11 mouse cellular contexts compared by ENCODE assay signal in the genomic region with DNA sequence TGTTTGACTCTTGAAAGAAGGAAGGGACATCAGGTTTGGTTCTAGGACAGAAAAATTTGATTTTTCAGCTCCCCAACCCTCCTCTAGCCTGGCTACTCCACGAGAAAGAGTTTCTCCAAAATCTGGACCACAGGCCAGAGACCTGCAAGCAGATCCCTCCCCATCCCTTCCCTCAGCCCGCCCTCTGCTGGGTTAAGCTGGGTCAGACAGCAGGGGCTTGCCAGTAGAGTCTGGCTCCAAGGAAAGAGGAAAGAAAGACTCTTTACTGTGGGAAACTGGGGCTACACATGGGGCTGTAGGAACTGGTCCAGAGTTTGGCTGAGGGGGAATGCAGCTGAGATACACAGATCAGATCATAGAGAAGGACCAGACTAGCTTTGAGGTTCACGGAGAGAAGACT. TPM values are rescaled to one million over a fixed set of nuclear protein-coding genes. Genes with fewer than 3 reads are reported as not detected.
DNase-seq lines count a peak whose midpoint lies in the region; ATAC-seq and TF ChIP-seq lines count a peak whose summit lies in the region.
"Had no signal": no experiment of that assay in that cellular context is flagged by ENCODE, and none has a peak within 500 bp of the region (broad histone marks: within the 10 kb centered on the region; RNA-seq: fewer than 3 reads in every experiment).

No protein-coding gene starts in this region.

- no peaks in the 10 kb centered on the region for H3K36me3 ChIP-seq in intestine, postnatal 0 days (ENCODE audit: control insufficient read depth, insufficient read depth)
- no peaks in the 10 kb centered on the region for H3K36me3 ChIP-seq in intestine, embryonic 16.5 days (ENCODE audit: control insufficient read depth, insufficient read depth, low read length)
- H3K36me3 ChIP-seq: neural tube, embryonic 13.5 days had no signal

- 36% methylated on average over 3 of the region's 3 CpGs for WGBS in intestine, postnatal 0 days
- 26% methylated on average over 3 of the region's 3 CpGs for WGBS in intestine, embryonic 16.5 days

- no peak overlapping the region for H3K27ac ChIP-seq in intestine, postnatal 0 days (ENCODE audit: low read depth, low read length)
- no peak overlapping the region for H3K27ac ChIP-seq in intestine, embryonic 16.5 days (ENCODE audit: low read length)
- H3K27ac ChIP-seq in gastrocnemius, adult 2 months, result no peak overlapping the region
- H3K27ac ChIP-seq: neural tube, embryonic 13.5 days had no signal

- no peak for ATAC-seq in intestine, postnatal 0 days
- ATAC-seq in intestine, embryonic 16.5 days, result no peak
- no peak for ATAC-seq in megakaryocyte progenitor cell, adult 5-6 weeks (replicated peaks; ENCODE audit: poor library complexity)
- no peak for ATAC-seq in frontal cortex, adult (ENCODE audit: low TSS enrichment)

- DNase-seq in retina, embryonic 14.5 days (ENCODE audit: low spot score), result peak; percentile 60
- no peak for DNase-seq in retina, postnatal 1 day
- peak; percentile 66 for DNase-seq in gastrocnemius, adult 2 months
- DNase-seq in frontal cortex, postnatal 25 days (ENCODE audit: low spot score in 2 of 2), result no peak
- DNase-seq: layer of hippocampus, adult 9-11 months had no signal

- no peak overlapping the region for H3K4me3 ChIP-seq in intestine, postnatal 0 days (ENCODE audit: low read depth, low read length)
- no peak overlapping the region for H3K4me3 ChIP-seq in intestine, embryonic 16.5 days (ENCODE audit: low read length)
- peak overlapping the region; percentile 28; the same call in 1 of the 2 replicates for H3K4me3 ChIP-seq in gastrocnemius, adult 2 months
- H3K4me3 ChIP-seq: erythroblast, embryonic 14.5 days; neural tube, embryonic 13.5 days had no signal

- no peak overlapping the region for H3K9ac ChIP-seq in intestine, postnatal 0 days (ENCODE audit: low read depth, low read length)
- H3K9ac ChIP-seq in intestine, embryonic 16.5 days (ENCODE audit: low read depth, low read length), result no peak overlapping the region
- H3K9ac ChIP-seq: neural tube, embryonic 13.5 days had no signal

- no peaks in the 10 kb centered on the region for H3K4me1 ChIP-seq in intestine, postnatal 0 days (replicated peaks; ENCODE audit: control insufficient read depth, insufficient read depth, low read length)
- peaks cover 4% of the 10 kb centered on the region for H3K4me1 ChIP-seq in intestine, embryonic 16.5 days (ENCODE audit: control insufficient read depth, insufficient read depth, low read length)

- H3K9me3 ChIP-seq in intestine, postnatal 0 days (ENCODE audit: control insufficient read depth), result no peaks in the 10 kb centered on the region
- no peaks in the 10 kb centered on the region for H3K9me3 ChIP-seq in intestine, embryonic 16.5 days (ENCODE audit: control insufficient read depth, low read length)
- H3K9me3 ChIP-seq: neural tube, embryonic 13.5 days had no signal

- peak; percentile 61 for TF ChIP-seq CTCF in intestine, postnatal 0 days (IDR thresholded peaks at IDR 0.05; ENCODE audit: low read depth)
- peak; percentile 44 for TF ChIP-seq CTCF in gastrocnemius, adult 2 months (IDR thresholded peaks at IDR 0.05)

- H3K27me3 ChIP-seq in intestine, postnatal 0 days (replicated peaks; ENCODE audit: control insufficient read depth, insufficient read depth, low read length), result no peaks in the 10 kb centered on the region
- no peaks in the 10 kb centered on the region for H3K27me3 ChIP-seq in intestine, embryonic 16.5 days (replicated peaks; ENCODE audit: control insufficient read depth, insufficient read depth, low read length)
- H3K27me3 ChIP-seq: neural tube, embryonic 13.5 days had no signal

- H3K4me2 ChIP-seq in intestine, postnatal 0 days (replicated peaks; ENCODE audit: low read depth), result no peak overlapping the region
- H3K4me2 ChIP-seq in intestine, embryonic 16.5 days (ENCODE audit: low read depth, low read length), result no peak overlapping the region
- H3K4me2 ChIP-seq: neural tube, embryonic 13.5 days had no signal

- intact Hi-C loops in gastrocnemius, adult 2 months (cut with DNase I), result no loop called here

RNA-seq across cellular contexts. Expression of a gene that starts 3.7 kb away (rescaled TPM):
- polyA plus RNA-seq in intestine, postnatal 0 days (2015; fragmentation: Nextera tagmentation; extraction: Ambion mirVana), result 15.2 and 16.1 TPM in 2 replicates
- 35.7 and 36.6 TPM in 2 replicates for polyA plus RNA-seq in intestine, embryonic 16.5 days (2015; fragmentation: Nextera tagmentation; extraction: Ambion mirVana)
- 1 to 10 TPM; 5.5 to 5.6 TPM for total RNA-seq in gastrocnemius, adult 2 months (2021)
- total RNA-seq in megakaryocyte progenitor cell, adult 5-6 weeks (2015), result 4.0 and 8.1 TPM in 2 replicates
- 2.6 and 6.7 TPM in 2 replicates for total RNA-seq in megakaryocyte progenitor cell, adult 5-6 weeks (2017)

RNA-seq across cellular contexts. Expression of a gene that starts 15.9 kb away (rescaled TPM):
- 2.2 and 2.8 TPM in 2 replicates for polyA plus RNA-seq in intestine, postnatal 0 days (2015; fragmentation: Nextera tagmentation; extraction: Ambion mirVana)
- 5.6 and 6.2 TPM in 2 replicates for polyA plus RNA-seq in intestine, embryonic 16.5 days (2015; fragmentation: Nextera tagmentation; extraction: Ambion mirVana)
- under 1 TPM; 0.31 to 0.73 TPM for total RNA-seq in gastrocnemius, adult 2 months (2021)
- total RNA-seq in megakaryocyte progenitor cell, adult 5-6 weeks (2015), result 0.59 TPM in 1 of 2 replicates, not detected in the other
- not detected in 2 replicates for total RNA-seq in megakaryocyte progenitor cell, adult 5-6 weeks (2017)

RNA-seq across cellular contexts. Expression of a gene that starts 22.6 kb away (rescaled TPM):
- 0.22 and 0.29 TPM in 2 replicates for polyA plus RNA-seq in intestine, postnatal 0 days (2015; fragmentation: Nextera tagmentation; extraction: Ambion mirVana)
- polyA plus RNA-seq in intestine, embryonic 16.5 days (2015; fragmentation: Nextera tagmentation; extraction: Ambion mirVana), result 0.28 and 0.39 TPM in 2 replicates
- under 1 TPM; 0.22 to 0.26 TPM for total RNA-seq in gastrocnemius, adult 2 months (2021)
- total RNA-seq in megakaryocyte progenitor cell, adult 5-6 weeks (2015), result not detected in 2 replicates
- not detected in 2 replicates for total RNA-seq in megakaryocyte progenitor cell, adult 5-6 weeks (2017)
- polyA plus RNA-seq: erythroblast, embryonic 14.5 days had no signal

RNA-seq across cellular contexts. Expression of a gene that starts 34.9 kb away (rescaled TPM):
- 19.7 and 20.5 TPM in 2 replicates for polyA plus RNA-seq in intestine, postnatal 0 days (2015; fragmentation: Nextera tagmentation; extraction: Ambion mirVana)
- 37.7 and 41.0 TPM in 2 replicates for polyA plus RNA-seq in intestine, embryonic 16.5 days (2015; fragmentation: Nextera tagmentation; extraction: Ambion mirVana)
- total RNA-seq in gastrocnemius, adult 2 months (2021), result 10 to 100 TPM; 23.2 to 24.3 TPM
- total RNA-seq in megakaryocyte progenitor cell, adult 5-6 weeks (2015), result 31.2 and 35.2 TPM in 2 replicates
- 19.8 and 27.7 TPM in 2 replicates for total RNA-seq in megakaryocyte progenitor cell, adult 5-6 weeks (2017)

RNA-seq across cellular contexts. Expression of a gene that starts 35.0 kb away (rescaled TPM):
- polyA plus RNA-seq in intestine, postnatal 0 days (2015; fragmentation: Nextera tagmentation; extraction: Ambion mirVana), result 58.7 and 61.6 TPM in 2 replicates
- polyA plus RNA-seq in intestine, embryonic 16.5 days (2015; fragmentation: Nextera tagmentation; extraction: Ambion mirVana), result 43.6 and 47.3 TPM in 2 replicates
- total RNA-seq in gastrocnemius, adult 2 months (2021), result 10 to 100 TPM; 60.7 to 69.3 TPM
- 71.4 and 76.5 TPM in 2 replicates for total RNA-seq in megakaryocyte progenitor cell, adult 5-6 weeks (2015)
- total RNA-seq in megakaryocyte progenitor cell, adult 5-6 weeks (2017), result 70.7 and 81.6 TPM in 2 replicates

Comparison
In these comparisons a context has a peak if more than half of its experiments do, and no peak if none do; other contexts are left out.
1. DNase-seq: peak in retina, embryonic 14.5 days (single experiment) and gastrocnemius, adult 2 months (single experiment); none in retina, postnatal 1 day (single experiment) and frontal cortex, postnatal 25 days (0 of 2).